Mouse (Mus musculus): ENCODE results near the gene Lrfn2. TPM values are rescaled to one million over a fixed set of nuclear protein-coding genes. Genes with fewer than 3 reads are reported as not detected.

Gene Lrfn2
- polyA plus RNA-seq, 1 experiment, result not detected

DNA sequence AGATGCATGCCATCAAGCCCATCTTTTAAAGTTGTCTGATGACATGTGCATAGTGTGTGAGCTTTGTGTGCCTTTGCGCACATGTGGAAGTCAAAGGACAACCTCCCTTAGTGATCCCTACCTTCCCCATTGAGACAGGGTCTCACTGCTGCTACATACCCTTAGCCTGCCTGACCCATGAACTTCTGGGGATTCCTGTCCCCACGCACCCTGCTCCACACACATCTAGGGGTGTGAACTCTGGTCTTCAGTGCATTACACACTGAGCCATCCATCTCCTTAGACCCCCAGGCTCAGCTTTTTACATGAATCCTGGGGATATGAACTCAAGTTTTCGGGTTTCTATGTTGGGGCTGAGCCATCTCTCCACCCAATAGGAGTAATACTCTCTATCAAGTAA, 179.2 kb downstream of the Lrfn2 start:
- H3K27ac ChIP-seq (ENCODE audit: insufficient read depth, low read length), result no peak overlapping the region
- H3K9me3 ChIP-seq (replicated peaks; ENCODE audit: control insufficient read depth, insufficient read depth, low read length, poor library complexity, severe bottlenecking), result 0 out of 2 replicates have a peak, but pooled peaks cover 2% of the 10 kb centered on the region
- H3K9ac ChIP-seq (ENCODE audit: low read depth, poor library complexity, severe bottlenecking), result no peak overlapping the region
- no peaks in the 10 kb centered on the region for H3K36me3 ChIP-seq (ENCODE audit: control insufficient read depth, insufficient read depth, low read length, poor library complexity, severe bottlenecking)
- no peak for TF ChIP-seq EP300 (IDR thresholded peaks at IDR 0.05; ENCODE audit: insufficient read depth, low read depth, low read length)
- TF ChIP-seq POLR2A (IDR thresholded peaks at IDR 0.05; ENCODE audit: insufficient read depth, low read length), result no peak
- no peak for TF ChIP-seq CTCF (IDR thresholded peaks at IDR 0.05; ENCODE audit: low read depth, low read length)
- no peak overlapping the region for H3K4me3 ChIP-seq (ENCODE audit: low read depth, low read length)
- H3K27me3 ChIP-seq (ENCODE audit: control insufficient read depth, insufficient read depth, low read length, poor library complexity, severe bottlenecking), result no peaks in the 10 kb centered on the region
- H3K4me1 ChIP-seq (ENCODE audit: control insufficient read depth, insufficient read depth, low read length), result no peaks in the 10 kb centered on the region

DNA sequence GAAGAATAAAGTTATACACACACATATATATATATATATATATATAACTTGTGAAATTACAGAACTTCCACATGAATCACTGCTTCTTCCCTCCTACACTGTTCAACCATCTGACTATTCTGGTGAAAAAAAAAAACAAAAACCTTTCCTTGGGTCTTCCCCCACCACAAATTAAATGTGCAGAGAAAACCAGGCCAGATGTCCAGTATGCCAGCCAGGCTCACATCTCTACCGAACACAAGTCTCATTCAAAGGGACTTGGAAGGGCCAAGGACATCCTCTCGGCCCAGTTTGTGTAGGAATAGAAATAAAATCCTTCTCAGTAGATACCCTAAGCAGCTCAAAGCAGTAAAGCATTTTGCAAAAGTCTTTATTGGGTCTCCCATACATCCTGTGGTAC, 179.7 kb downstream of the Lrfn2 start:
- TF ChIP-seq EP300 (IDR thresholded peaks at IDR 0.05; ENCODE audit: insufficient read depth, low read depth, low read length) (no peak), POLR2A (IDR thresholded peaks at IDR 0.05; ENCODE audit: insufficient read depth, low read length) (no peak), CTCF (IDR thresholded peaks at IDR 0.05; ENCODE audit: low read depth, low read length) (no peak)
- no peaks in the 10 kb centered on the region for H3K36me3 ChIP-seq (ENCODE audit: control insufficient read depth, insufficient read depth, low read length, poor library complexity, severe bottlenecking)
- H3K27ac ChIP-seq (ENCODE audit: insufficient read depth, low read length), result no peak overlapping the region
- no peaks in the 10 kb centered on the region for H3K4me1 ChIP-seq (ENCODE audit: control insufficient read depth, insufficient read depth, low read length)
- no peak overlapping the region for H3K4me3 ChIP-seq (ENCODE audit: low read depth, low read length)
- H3K9me3 ChIP-seq (replicated peaks; ENCODE audit: control insufficient read depth, insufficient read depth, low read length, poor library complexity, severe bottlenecking), result 0 out of 2 replicates have a peak, but pooled peaks cover 2% of the 10 kb centered on the region
- no peaks in the 10 kb centered on the region for H3K27me3 ChIP-seq (ENCODE audit: control insufficient read depth, insufficient read depth, low read length, poor library complexity, severe bottlenecking)
- H3K9ac ChIP-seq (ENCODE audit: low read depth, poor library complexity, severe bottlenecking), result no peak overlapping the region

- Histone ChIP-seq H3K9ac (ENCODE audit: low read depth, poor library complexity, severe bottlenecking) (no peak overlapping the region), H3K27me3 (ENCODE audit: control insufficient read depth, insufficient read depth, low read length, poor library complexity, severe bottlenecking) (no peaks in the 10 kb centered on the region), H3K4me1 (ENCODE audit: control insufficient read depth, insufficient read depth, low read length) (no peaks in the 10 kb centered on the region), H3K36me3 (ENCODE audit: control insufficient read depth, insufficient read depth, low read length, poor library complexity, severe bottlenecking) (no peaks in the 10 kb centered on the region), H3K4me3 (ENCODE audit: low read depth, low read length) (no peak overlapping the region), H3K9me3 (replicated peaks; ENCODE audit: control insufficient read depth, insufficient read depth, low read length, poor library complexity, severe bottlenecking) (0 out of 2 replicates have a peak, but pooled peaks cover 2% of the 10 kb centered on the region), H3K27ac (ENCODE audit: insufficient read depth, low read length) (no peak overlapping the region)
- TF ChIP-seq CTCF (IDR thresholded peaks at IDR 0.05; ENCODE audit: low read depth, low read length), result no peak
- TF ChIP-seq EP300 (IDR thresholded peaks at IDR 0.05; ENCODE audit: insufficient read depth, low read depth, low read length), result no peak
- TF ChIP-seq POLR2A (IDR thresholded peaks at IDR 0.05; ENCODE audit: insufficient read depth, low read length), result no peak
These were observed 181.2 kb downstream of the Lrfn2 start for GRCm38 (mm10) chr17:49113336-49113735.

GRCm38 (mm10) chr17:49124166-49124565, 192.0 kb downstream of the Lrfn2 start:
- no peaks in the 10 kb centered on the region for H3K27me3 ChIP-seq (ENCODE audit: control insufficient read depth, insufficient read depth, low read length, poor library complexity, severe bottlenecking)
- TF ChIP-seq EP300 (IDR thresholded peaks at IDR 0.05; ENCODE audit: insufficient read depth, low read depth, low read length) (no peak), CTCF (IDR thresholded peaks at IDR 0.05; ENCODE audit: low read depth, low read length) (no peak), POLR2A (IDR thresholded peaks at IDR 0.05; ENCODE audit: insufficient read depth, low read length) (no peak)
- H3K36me3 ChIP-seq (ENCODE audit: control insufficient read depth, insufficient read depth, low read length, poor library complexity, severe bottlenecking), result no peaks in the 10 kb centered on the region

GRCm38 (mm10) chr17:49124642-49125041, 192.5 kb downstream of the Lrfn2 start:
- Histone ChIP-seq H3K4me1 (ENCODE audit: control insufficient read depth, insufficient read depth, low read length) (no peaks in the 10 kb centered on the region), H3K4me3 (ENCODE audit: low read depth, low read length) (no peak overlapping the region), H3K27me3 (ENCODE audit: control insufficient read depth, insufficient read depth, low read length, poor library complexity, severe bottlenecking) (no peaks in the 10 kb centered on the region), H3K27ac (ENCODE audit: insufficient read depth, low read length) (no peak overlapping the region), H3K9ac (ENCODE audit: low read depth, poor library complexity, severe bottlenecking) (no peak overlapping the region), H3K36me3 (ENCODE audit: control insufficient read depth, insufficient read depth, low read length, poor library complexity, severe bottlenecking) (no peaks in the 10 kb centered on the region), H3K9me3 (replicated peaks; ENCODE audit: control insufficient read depth, insufficient read depth, low read length, poor library complexity, severe bottlenecking) (no peaks in the 10 kb centered on the region)
- no peak for TF ChIP-seq CTCF (IDR thresholded peaks at IDR 0.05; ENCODE audit: low read depth, low read length)
- TF ChIP-seq POLR2A (IDR thresholded peaks at IDR 0.05; ENCODE audit: insufficient read depth, low read length), result no peak
- TF ChIP-seq EP300 (IDR thresholded peaks at IDR 0.05; ENCODE audit: insufficient read depth, low read depth, low read length), result no peak

More at GRCm38 (mm10) chr17:49124166-49124565, 192.0 kb downstream of the Lrfn2 start:
- Histone ChIP-seq H3K4me3 (ENCODE audit: low read depth, low read length) (no peak overlapping the region), H3K9ac (ENCODE audit: low read depth, poor library complexity, severe bottlenecking) (no peak overlapping the region), H3K9me3 (replicated peaks; ENCODE audit: control insufficient read depth, insufficient read depth, low read length, poor library complexity, severe bottlenecking) (no peaks in the 10 kb centered on the region), H3K27ac (ENCODE audit: insufficient read depth, low read length) (no peak overlapping the region), H3K4me1 (ENCODE audit: control insufficient read depth, insufficient read depth, low read length) (no peaks in the 10 kb centered on the region)
